Mouse (Mus musculus) myocyte (in vitro differentiated cells): ENCODE measurements around the gene Meis2. TPM values are rescaled to one million over a fixed set of nuclear protein-coding genes. Genes with fewer than 3 reads are reported as not detected.

Experiments
- H3K27me3 ChIP-seq: one replicate; pipeline ENCODE4 v1.6.1; 2011; ENCODE audit not compliant: control insufficient read depth, insufficient read depth, insufficient read length
- H3K36me3 ChIP-seq: one replicate; pipeline ENCODE4 v1.6.1; 2011; ENCODE audit not compliant: control insufficient read depth, insufficient read depth
- H3K4me2 ChIP-seq: one replicate; pipeline ENCODE4 v1.6.1; 2011; ENCODE audit warnings: low read depth, control low read depth
- H3K4me3 ChIP-seq: one replicate; pipeline ENCODE4 v1.5.1; 2011; ENCODE audit warnings: mild to moderate bottlenecking, control low read depth, moderate library complexity
- H3K79me2 ChIP-seq: one replicate; pipeline ENCODE4 v1.6.1; 2011; ENCODE audit not compliant: control insufficient read depth, insufficient read depth
- H3ac ChIP-seq: one replicate; pipeline ENCODE4 v1.6.1; 2011; ENCODE audit not compliant: control insufficient read depth, insufficient read length
- CEBPB ChIP-seq: IDR thresholded peaks from 2 replicates; pipeline ENCODE4 v1.6.1; 2011; ENCODE audit warnings: mild to moderate bottlenecking, moderate library complexity; ENCODE audit not compliant: poor library complexity, insufficient read depth, severe bottlenecking
- E2F4 ChIP-seq: IDR thresholded peaks from one replicate; pipeline ENCODE4 v1.6.1; 2011; ENCODE audit warnings: mild to moderate bottlenecking, control low read depth, moderate library complexity; ENCODE audit not compliant: insufficient read depth
- MAX ChIP-seq: IDR thresholded peaks from one replicate; pipeline ENCODE4 v1.6.1; 2011; ENCODE audit warnings: low read depth, mild to moderate bottlenecking, control low read depth
- MYOD1 ChIP-seq, 3 experiments: IDR thresholded peaks; one replicate each; pipeline ENCODE4 v1.6.1; 2011; ENCODE audit warnings: control low read depth in 2 of 3, low read depth in 2 of 3, mild to moderate bottlenecking in 2 of 3, moderate library complexity in 1 of 3; ENCODE audit not compliant: insufficient read length in 2 of 3, control insufficient read depth in 1 of 3
- MYOG ChIP-seq, 3 experiments: IDR thresholded peaks; one replicate each; pipeline ENCODE4 v1.6.1; 2011; ENCODE audit warnings: control low read depth in 2 of 3, low read depth in 2 of 3, mild to moderate bottlenecking in 2 of 3; ENCODE audit not compliant: insufficient read length in 2 of 3, control insufficient read depth in 1 of 3, insufficient read depth in 1 of 3
- POLR2A ChIP-seq: IDR thresholded peaks from one replicate; pipeline ENCODE4 v1.6.1; 2011; ENCODE audit warnings: low read depth, mild to moderate bottlenecking, control low read depth, moderate library complexity; ENCODE audit not compliant: insufficient read length
- POLR2AphosphoS2 ChIP-seq: IDR thresholded peaks from one replicate; pipeline ENCODE4 v1.6.1; 2011; ENCODE audit warnings: low read depth, control low read depth; ENCODE audit not compliant: insufficient read length
- REST ChIP-seq: IDR thresholded peaks from one replicate; pipeline ENCODE4 v1.6.1; 2011; ENCODE audit warnings: mild to moderate bottlenecking, control low read depth, moderate library complexity; ENCODE audit not compliant: insufficient read depth, insufficient read length
- SRF ChIP-seq: IDR thresholded peaks from one replicate; pipeline ENCODE4 v1.6.1; 2011; ENCODE audit warnings: low read depth; ENCODE audit not compliant: control insufficient read depth, insufficient read length
- TCF12 ChIP-seq: IDR thresholded peaks from one replicate; pipeline ENCODE4 v1.6.1; 2011; ENCODE audit warnings: mild to moderate bottlenecking, control low read depth; ENCODE audit not compliant: poor library complexity, insufficient read depth, severe bottlenecking
- TCF3 ChIP-seq: IDR thresholded peaks from one replicate; pipeline ENCODE4 v1.6.1; 2011; ENCODE audit warnings: low read depth, control low read depth; ENCODE audit not compliant: insufficient read length
- USF1 ChIP-seq: IDR thresholded peaks from one replicate; pipeline ENCODE4 v1.6.1; 2011; ENCODE audit warnings: low read depth, mild to moderate bottlenecking, control low read depth, moderate library complexity
- polyA plus RNA-seq: library from polyadenylated mRNA; unstranded; fragments of >200 nt; fragmentation: generic; extraction: Trizol; gene quantifications from one replicate; pipeline ENCODE4 v1.2.1, GENCODE M21; 2012; ENCODE audit warnings: missing spikeins

Meis2 gene
- polyA plus RNA-seq, 1 experiment: 9.3 TPM

- H3K4me2 ChIP-seq: no peak overlapping the region
- no peak overlapping the region for H3K4me3 ChIP-seq
- no peaks in the 10 kb centered on the region for H3K79me2 ChIP-seq
- H3ac ChIP-seq: no peak overlapping the region
- no peak for TF ChIP-seq TCF3
- TF ChIP-seq E2F4: no peak
- TF ChIP-seq TCF12: no peak
- TF ChIP-seq MYOD1 (IDR thresholded peaks at IDR 0.05; ENCODE audit: control insufficient read depth in 1 of 3, insufficient read length in 2 of 3, low read depth in 2 of 3): no peak
- H3K36me3 ChIP-seq: no peaks in the 10 kb centered on the region
- no peaks in the 10 kb centered on the region for H3K27me3 ChIP-seq
Measured at GRCm38 (mm10) chr2:115895717-115896116, 169.9 kb downstream of the Meis2 start.

GRCm38 (mm10) chr2:115895256-115895655 is 170.4 kb downstream of the Meis2 start:
- H3K27me3 ChIP-seq: no peaks in the 10 kb centered on the region
- H3K4me3 ChIP-seq: no peak overlapping the region
- H3K79me2 ChIP-seq: no peaks in the 10 kb centered on the region
- TF ChIP-seq SRF (no peak), REST (no peak), CEBPB (no peak), POLR2AphosphoS2 (no peak), USF1 (peak; percentile 4), E2F4 (no peak), TCF12 (no peak)
- H3ac ChIP-seq: no peak overlapping the region
- no peaks in the 10 kb centered on the region for H3K36me3 ChIP-seq
- H3K4me2 ChIP-seq: no peak overlapping the region

- no peaks in the 10 kb centered on the region for H3K27me3 ChIP-seq
- no peak overlapping the region for H3K4me2 ChIP-seq
- H3K36me3 ChIP-seq: no peaks in the 10 kb centered on the region
- H3K79me2 ChIP-seq: no peaks in the 10 kb centered on the region
- H3K4me3 ChIP-seq: no peak overlapping the region
- TF ChIP-seq SRF: no peak
- no peak for TF ChIP-seq E2F4
- TF ChIP-seq POLR2AphosphoS2: no peak
- no peak for TF ChIP-seq MYOD1 (IDR thresholded peaks at IDR 0.05; ENCODE audit: control insufficient read depth in 1 of 3, insufficient read length in 2 of 3, low read depth in 2 of 3)
- no peak for TF ChIP-seq POLR2A
- no peak for TF ChIP-seq MYOG (IDR thresholded peaks at IDR 0.05; ENCODE audit: control insufficient read depth in 1 of 3, insufficient read depth in 1 of 3, insufficient read length in 2 of 3, low read depth in 2 of 3)
- TF ChIP-seq MAX: no peak
- TF ChIP-seq TCF3: no peak
- TF ChIP-seq TCF12: no peak
- TF ChIP-seq USF1: no peak
- TF ChIP-seq CEBPB: no peak
- no peak for TF ChIP-seq REST
- H3ac ChIP-seq: no peak overlapping the region
Measured at GRCm38 (mm10) chr2:115893113-115893512, 172.5 kb downstream of the Meis2 start.

- H3K4me3 ChIP-seq: no peak overlapping the region
- no peak overlapping the region for H3K4me2 ChIP-seq
- H3K27me3 ChIP-seq: no peaks in the 10 kb centered on the region
- TF ChIP-seq MYOD1 (IDR thresholded peaks at IDR 0.05; ENCODE audit: control insufficient read depth in 1 of 3, insufficient read length in 2 of 3, low read depth in 2 of 3): no peak
- no peak for TF ChIP-seq USF1
- no peak for TF ChIP-seq SRF
- no peak for TF ChIP-seq MYOG (IDR thresholded peaks at IDR 0.05; ENCODE audit: control insufficient read depth in 1 of 3, insufficient read depth in 1 of 3, insufficient read length in 2 of 3, low read depth in 2 of 3)
- TF ChIP-seq E2F4: no peak
- TF ChIP-seq REST: no peak
- no peak for TF ChIP-seq TCF3
- TF ChIP-seq CEBPB: no peak
- no peak for TF ChIP-seq TCF12
- TF ChIP-seq POLR2AphosphoS2: no peak
- H3K36me3 ChIP-seq: no peaks in the 10 kb centered on the region
- H3K79me2 ChIP-seq: no peaks in the 10 kb centered on the region
- no peak overlapping the region for H3ac ChIP-seq
Measured at GRCm38 (mm10) chr2:115890715-115891114, 174.9 kb downstream of the Meis2 start.

- no peak overlapping the region for H3K4me2 ChIP-seq
- no peak overlapping the region for H3ac ChIP-seq
- no peaks in the 10 kb centered on the region for H3K36me3 ChIP-seq
- H3K4me3 ChIP-seq: no peak overlapping the region
- H3K79me2 ChIP-seq: no peaks in the 10 kb centered on the region
- no peaks in the 10 kb centered on the region for H3K27me3 ChIP-seq
- TF ChIP-seq E2F4 (no peak), MYOD1 (IDR thresholded peaks at IDR 0.05; ENCODE audit: control insufficient read depth in 1 of 3, insufficient read length in 2 of 3, low read depth in 2 of 3) (no peak), REST (no peak), MYOG (IDR thresholded peaks at IDR 0.05; ENCODE audit: control insufficient read depth in 1 of 3, insufficient read depth in 1 of 3, insufficient read length in 2 of 3, low read depth in 2 of 3) (no peak), SRF (no peak), POLR2AphosphoS2 (no peak), TCF3 (no peak), MAX (no peak), CEBPB (no peak), POLR2A (no peak), USF1 (no peak), TCF12 (no peak)
Measured at GRCm38 (mm10) chr2:115890030-115890429, 175.6 kb downstream of the Meis2 start.
